Mouse (Mus musculus): ENCODE data around the gene Gm20388.

The Gm20388 gene

DNA sequence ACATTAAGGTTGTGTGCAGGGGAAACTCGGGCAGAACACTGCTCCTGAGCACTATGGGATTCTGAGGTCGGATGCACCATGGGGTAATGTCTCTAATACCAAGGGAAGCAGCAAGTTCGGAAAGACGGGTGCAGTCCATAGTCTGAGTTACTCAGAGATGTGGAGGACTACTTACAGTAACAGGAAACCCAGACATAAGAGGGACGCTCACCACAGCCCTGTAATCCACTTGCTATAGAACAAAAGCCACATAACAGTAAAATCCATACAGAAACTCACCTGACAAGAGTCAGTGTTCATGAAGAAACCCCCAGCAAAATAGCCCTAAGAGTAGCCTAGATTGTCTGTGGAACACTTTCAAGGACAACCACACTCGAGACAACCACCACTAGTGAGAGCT is 3013.4 kb downstream of the Gm20388 start:
- no peak for DNase-seq (ENCODE audit: low spot score in 2 of 2)

DNA sequence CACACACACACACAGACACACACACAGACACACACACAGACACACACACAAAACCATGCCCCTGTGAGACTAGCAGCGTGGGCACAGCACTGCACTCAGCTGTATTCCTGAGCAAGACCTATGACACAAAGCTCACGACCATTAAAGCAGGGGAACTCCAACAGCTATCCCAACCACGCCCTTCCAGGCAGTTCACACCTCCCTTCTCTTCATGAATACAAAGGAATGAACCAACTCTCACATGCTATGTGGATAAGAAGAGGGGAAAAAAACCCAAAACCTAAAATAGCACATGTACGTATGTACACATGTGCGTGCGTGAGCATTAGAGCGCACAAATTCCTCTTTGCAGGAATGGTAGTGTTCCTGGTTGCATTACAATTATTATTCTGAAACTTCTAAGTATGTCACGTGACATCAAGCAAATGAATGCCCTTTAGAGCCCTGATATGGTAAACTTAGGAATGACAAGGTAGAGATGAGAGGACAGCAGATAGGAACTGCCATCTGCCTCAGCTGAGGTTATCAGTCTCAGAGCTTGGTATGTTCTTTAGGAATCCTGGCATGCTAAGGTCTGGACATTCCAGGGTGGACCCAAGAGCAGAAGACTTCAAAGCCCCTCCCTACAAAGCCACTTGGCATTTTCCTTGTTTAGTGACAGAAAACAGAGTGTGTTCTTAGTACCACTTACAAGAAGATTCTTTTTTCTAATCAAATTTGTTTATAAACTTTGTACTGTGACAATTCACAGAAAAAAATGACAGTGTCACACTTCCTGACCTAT is 3015.5 kb downstream of the Gm20388 start:
- DNase-seq (ENCODE audit: low spot score in 2 of 2): no peak

DNA sequence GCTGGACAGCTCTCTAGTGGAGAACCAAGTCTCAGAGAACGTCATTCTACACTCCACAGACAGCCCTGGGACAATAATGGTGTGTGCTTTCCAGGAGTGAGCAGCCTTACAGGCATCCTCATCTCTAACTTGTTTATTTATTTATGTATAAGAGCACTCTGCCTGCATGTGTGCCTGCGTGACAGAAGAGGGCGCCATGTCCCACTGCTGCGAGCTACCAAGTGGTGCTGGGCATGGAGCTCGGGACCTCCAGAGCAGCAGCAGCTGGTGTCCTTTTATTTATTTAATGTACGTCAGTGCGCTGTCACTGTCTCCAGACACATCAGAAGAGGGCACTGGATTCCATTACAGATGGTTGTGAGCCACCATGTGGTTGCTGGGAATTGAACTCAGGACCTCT is 3016.1 kb downstream of the Gm20388 start:
- no peak for DNase-seq (ENCODE audit: low spot score in 2 of 2)

DNA sequence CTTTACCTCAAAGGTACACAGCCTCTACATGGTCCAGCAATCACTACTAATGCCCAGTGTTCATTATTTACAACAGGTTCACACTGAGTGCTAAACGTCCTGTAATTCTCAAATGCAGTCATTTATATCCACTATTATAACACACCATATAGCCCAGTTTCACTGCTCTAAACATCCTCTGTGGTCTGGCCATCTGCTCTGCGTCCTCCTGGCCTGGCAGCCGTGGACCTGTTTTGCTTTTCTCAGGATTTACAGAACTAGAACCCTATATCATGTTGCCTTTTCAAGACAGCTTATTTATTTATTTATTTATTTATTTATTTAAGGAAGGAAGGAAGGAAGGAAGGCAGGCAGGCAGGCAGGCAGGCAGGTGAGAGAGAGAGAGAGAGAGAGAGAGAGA is 3017.2 kb downstream of the Gm20388 start:
- no peak for DNase-seq (ENCODE audit: low spot score in 2 of 2)

DNA sequence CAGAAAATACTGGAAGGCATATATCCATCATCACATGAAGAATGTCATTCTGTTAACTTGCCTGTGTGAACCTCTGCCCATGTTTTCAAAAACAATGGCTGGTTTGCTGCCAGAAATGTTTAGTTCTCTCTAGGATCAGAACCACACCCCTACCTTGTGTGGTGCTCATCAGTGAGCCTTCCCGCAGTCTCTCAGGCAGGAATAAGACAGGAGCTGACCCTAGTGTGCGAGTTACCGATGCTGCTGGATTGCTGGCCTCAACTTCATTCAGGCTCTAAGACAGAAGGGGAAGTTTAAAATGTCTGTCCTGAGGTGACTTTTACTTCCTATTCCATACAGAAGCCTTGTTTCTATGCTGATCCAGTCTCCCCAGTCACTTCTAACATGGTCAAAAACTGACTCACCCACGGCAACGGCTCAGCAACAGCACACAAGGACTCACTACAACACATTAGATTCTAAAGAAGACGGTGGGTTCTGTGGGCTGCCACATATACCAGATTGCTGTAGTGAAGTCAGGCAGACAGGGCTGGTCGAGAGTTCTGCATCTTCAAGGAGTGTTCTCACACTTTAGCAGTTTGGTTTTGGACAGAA is 3018.1 kb downstream of the Gm20388 start:
- no peak for DNase-seq (ENCODE audit: low spot score in 2 of 2)

DNA sequence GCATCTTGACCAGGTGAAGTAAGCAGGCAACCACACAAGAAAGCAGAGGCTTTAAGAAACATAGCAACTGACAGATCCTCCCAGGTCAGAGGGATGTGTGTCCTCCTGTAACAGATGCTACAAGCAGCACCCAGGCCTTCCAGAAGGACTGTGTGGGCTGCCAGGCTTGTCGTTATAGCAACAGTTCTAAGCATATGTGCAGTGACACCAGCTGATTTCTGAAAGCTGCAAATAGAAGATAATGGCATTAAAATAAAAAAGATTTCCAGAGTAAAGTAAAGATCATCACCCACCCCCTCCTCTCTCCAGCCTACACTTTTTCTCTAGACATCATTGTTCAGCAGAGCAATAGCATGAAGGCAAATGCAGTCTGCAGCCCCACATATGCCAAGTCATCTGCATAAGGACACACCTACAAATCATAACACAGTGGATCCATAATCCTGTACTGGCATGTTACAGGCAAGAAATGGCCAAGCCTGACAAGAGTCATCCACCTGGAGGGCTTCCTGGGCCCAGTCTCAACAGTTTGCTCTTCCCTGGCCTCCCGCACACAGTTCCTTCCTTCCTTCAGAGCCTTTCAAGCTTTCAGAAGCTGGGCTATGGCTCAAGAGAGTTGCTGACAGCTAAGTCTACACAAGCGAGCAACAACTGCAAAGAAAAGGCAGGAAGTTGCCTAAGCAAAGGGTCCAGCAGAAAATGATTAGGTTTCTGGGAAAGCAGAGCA is 3021.4 kb downstream of the Gm20388 start:
- peak; percentile 85 to 90 for DNase-seq (ENCODE audit: low spot score in 2 of 2)

DNA sequence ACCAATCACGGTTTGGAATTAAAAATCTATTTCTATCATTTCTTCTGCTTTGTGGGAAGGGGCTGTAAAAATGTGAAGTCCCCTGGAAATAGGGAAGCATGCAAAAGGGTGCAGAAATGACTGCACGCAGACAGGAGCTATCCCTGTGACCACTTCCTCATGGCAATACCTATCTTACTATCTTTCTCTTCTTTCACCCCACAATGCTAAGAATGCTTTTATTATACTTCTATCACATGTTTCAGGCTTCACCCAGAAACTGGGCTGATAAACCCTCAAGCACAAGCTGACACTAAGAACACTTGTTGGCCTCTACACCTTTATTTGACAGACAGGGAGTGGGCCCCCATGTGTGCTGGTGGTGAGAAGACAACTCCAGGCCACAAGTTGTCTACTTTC is 3021.9 kb downstream of the Gm20388 start:
- no peak for DNase-seq (ENCODE audit: low spot score in 2 of 2)

DNA sequence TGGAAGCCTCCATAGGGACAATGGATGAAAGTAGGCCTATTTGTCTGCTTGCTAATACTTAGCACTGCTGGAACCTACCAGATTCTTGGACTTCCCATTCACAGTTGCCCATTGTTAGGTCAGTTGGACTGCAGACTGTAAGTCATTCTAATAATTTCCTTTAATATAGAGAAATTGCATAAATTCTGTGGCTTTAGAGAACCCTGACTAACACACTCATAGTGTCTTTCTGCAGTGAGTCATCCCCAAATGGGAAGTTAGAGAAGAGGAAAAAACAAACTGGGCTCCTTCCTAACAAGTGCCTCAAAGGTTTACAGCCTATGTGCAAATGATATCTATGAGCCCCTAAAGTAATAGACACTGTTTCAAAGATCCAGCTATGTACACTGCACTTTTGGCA is 3023.3 kb downstream of the Gm20388 start:
- no peak for DNase-seq (ENCODE audit: low spot score in 2 of 2)

DNA sequence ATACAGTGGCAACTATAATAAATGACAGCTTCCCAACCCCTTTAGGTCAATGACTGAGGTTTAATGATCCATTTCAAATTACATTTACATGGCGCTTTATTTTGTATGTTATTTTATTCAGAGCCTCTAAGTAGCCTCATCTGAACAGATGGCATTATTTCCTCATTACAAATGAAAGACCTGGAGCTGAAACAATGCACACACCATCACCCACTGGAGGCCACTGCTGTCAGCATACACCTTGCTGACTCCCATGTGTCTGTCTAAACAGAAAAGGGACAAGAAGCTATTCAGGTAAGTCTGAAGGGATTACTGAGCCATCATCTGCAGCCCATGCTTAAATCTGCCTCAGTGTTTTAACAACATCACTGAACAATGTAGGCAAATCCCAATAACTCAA is 3024.5 kb downstream of the Gm20388 start:
- DNase-seq (ENCODE audit: low spot score in 2 of 2): no peak

DNA sequence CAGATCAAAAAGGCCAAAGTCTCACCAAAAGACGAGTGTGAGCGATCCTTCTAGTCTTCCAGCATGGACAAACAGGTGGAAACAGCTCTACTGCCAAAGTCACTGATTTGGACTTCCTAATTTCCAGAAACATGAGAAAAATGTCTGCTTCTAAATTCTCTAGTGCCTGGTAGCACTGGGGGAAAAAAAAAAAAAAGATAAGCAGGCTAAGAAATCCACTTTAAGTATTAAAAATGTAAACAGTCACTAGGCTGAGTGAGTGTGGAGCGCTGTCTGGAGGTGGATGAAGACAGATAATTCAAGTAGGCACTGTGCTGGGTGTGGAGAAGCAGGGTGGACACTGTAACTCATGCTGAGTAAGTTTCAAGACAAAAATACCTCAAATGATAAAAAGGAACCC is 3025.3 kb downstream of the Gm20388 start:
- no peak for DNase-seq (ENCODE audit: low spot score in 2 of 2)

DNA sequence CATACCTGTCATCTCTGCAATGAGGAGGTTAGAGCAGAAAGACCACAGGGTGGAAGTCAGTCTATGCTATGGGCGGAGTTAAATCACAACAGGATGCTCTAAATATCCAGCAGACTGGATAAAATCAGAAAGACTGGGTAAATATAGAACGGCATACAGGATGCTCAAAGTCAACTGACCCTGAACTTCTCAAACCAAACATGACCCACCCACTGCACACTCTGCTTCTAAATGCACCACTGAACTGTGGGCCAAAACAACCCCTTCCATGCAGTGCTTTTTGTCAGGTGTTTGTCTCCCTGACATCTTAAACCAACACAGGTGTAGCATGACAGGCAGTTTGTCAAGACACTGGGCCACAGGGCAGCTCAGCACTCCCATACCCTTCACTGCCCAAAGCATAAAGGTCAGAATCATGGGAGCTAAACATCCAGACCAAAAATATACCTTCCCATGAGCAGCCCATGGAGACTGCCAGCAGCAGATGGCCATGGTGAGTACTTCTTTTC is 3027.0 kb downstream of the Gm20388 start:
- DNase-seq (ENCODE audit: low spot score in 2 of 2): no peak

DNA sequence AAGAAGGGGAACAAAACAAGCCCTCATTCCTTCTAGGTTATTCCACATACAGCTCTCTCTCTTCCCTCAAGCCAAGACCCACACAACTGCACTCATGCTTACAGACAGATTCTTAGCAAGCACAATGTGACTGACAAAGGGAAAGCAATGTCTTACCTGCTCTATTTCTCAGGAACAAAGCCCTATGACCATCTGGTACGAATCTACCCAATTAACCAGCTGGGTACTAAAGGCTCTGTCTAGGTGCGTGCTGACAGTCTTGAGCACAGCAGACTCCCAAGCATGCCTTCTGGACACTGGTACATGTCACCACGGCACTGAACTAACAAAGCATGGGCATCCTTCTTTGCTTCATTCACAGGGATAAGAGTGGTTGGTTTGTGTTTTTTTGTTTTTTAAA is 3027.5 kb downstream of the Gm20388 start:
- DNase-seq (ENCODE audit: low spot score in 2 of 2): no peak

DNA sequence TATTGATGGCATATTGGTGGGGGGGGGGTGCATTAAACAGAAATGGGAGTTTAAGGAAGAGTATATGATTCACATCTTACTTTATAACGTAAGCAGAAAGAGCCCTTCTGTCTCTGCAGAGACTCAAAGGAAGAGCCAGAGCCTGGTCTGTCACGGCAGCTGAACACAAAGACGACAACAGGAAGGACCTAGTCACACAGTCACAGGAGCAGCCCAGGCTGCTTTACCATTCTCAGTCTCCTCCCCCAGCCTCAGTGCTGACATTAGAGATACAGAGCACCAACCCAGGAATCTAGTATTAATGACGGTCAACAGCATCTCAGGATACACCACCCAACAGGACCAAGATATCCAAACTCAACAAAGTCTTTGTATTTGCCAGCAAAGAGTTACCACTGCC is 3027.9 kb downstream of the Gm20388 start:
- DNase-seq (ENCODE audit: low spot score in 2 of 2): no peak

DNA sequence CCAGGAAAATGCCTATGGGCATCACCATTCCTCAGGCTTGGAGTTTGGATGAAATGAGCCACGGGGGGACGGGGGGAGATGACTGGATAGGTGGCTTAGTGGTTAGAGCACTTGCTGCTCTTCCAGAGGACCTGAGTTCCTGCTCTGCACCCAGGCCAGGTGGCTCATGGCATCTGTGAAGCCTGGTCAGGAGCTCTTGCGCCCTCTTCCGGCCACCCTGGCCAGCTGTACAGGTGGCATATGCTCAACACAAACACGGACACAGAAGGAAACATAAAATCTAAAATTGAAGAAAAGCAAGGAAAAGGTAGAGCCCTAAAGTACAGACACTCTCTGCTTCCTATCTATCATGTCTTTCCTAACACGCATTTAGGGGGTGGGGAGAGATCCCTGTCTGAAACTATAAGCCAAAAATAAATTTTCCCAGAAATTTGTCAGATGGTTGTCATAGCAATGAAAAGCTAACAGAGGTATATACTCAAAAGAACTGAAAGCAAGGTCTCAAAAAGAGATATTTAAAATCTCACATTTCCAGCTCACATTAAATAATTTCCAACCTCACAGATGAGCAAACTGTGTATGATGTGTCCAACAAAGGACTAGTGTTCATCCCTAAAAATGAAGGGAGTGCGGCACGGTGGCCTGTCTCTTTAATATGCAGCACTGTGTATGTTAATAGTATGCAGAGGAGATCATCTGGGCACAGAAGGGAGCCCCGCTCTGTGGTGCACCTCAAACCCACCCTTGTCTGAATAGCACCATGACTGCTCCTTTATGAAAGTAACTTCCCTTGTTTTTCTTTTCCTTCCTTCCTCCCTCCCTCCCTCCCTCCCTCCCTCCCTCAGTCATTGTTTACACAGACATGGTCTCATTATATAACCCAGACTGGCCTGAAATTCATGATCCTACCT is 3032.4 kb downstream of the Gm20388 start:
- DNase-seq (ENCODE audit: low spot score in 2 of 2): peak in 1 of 2 experiments; percentile 42

DNA sequence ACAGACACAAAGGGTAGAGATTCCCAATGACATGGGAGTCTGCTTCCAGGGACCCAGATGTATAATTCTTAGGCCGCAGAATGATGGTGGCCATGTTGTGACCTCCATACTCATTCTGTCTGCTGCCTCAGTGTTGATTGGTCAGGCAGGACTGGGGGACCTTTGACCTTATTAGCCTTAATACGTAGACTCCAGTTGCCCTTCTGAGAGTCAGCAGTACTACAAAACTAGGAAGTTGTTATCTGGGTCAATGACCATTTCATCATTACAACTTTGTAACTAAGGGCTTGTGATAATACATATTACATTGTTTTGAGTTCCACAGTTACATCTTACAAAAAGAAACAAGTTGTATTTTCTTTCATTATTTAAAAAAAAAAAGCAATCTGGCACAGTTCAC is 3035.1 kb downstream of the Gm20388 start:
- no peak for DNase-seq (ENCODE audit: low spot score in 2 of 2)

DNA sequence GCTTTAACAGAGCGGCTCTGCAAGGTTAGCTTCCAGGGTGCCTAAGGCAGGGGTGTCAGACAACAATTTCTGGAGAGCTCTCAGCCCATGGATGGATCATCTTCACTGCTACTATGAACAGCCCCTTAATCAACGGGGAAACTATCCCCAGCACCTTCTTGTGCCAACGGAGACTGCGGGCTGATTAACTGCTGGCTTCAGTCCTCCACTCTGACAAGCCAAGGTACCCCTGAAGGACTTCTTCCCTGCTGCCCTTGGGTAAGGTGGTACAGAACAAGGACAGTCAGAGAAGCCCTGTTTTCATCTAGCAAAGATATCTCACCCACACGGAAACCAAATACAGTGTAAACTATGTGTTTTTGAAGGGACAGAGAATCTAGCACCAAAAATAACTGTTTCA is 3039.1 kb downstream of the Gm20388 start:
- no peak for DNase-seq (ENCODE audit: low spot score in 2 of 2)

DNA sequence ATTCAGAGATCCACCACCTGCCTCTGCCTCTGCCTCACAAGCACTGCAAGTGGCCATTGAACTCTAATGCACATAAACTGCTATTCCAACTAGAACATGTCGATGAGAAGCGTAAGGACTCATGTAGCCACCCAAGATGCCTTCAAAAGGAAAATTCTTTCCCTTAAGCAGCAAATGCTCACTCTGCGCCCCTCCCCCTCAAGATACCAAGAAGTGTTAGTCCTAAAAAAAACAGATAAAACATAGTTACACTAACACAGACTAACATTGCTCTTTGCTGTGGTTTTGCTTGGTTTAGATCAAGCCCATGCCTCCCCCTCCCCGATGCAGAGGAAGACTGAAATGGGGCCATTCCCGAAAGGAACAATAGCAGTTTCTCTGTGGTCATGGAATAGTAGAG is 3040.8 kb downstream of the Gm20388 start:
- no peak for DNase-seq (ENCODE audit: low spot score in 2 of 2)

DNA sequence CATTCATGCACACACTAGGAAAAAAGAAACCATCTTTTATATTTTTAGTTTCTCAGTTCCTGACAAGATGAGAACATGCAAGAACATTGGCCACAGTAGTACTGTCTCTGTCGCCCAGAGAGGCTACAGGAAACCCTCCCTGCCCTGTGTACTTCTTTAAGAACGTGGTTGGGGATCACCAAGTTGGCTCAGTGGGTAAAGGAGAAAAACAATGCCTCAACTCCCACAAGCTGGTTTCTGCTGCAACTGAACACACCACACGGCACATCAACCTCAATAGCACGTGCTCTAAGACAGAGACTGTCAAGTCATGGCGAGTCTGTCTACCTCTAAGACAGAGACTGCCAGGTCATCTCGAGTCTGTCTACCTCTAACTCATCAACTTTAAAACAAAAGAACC is 3042.4 kb downstream of the Gm20388 start:
- DNase-seq (ENCODE audit: low spot score in 2 of 2): no peak

DNA sequence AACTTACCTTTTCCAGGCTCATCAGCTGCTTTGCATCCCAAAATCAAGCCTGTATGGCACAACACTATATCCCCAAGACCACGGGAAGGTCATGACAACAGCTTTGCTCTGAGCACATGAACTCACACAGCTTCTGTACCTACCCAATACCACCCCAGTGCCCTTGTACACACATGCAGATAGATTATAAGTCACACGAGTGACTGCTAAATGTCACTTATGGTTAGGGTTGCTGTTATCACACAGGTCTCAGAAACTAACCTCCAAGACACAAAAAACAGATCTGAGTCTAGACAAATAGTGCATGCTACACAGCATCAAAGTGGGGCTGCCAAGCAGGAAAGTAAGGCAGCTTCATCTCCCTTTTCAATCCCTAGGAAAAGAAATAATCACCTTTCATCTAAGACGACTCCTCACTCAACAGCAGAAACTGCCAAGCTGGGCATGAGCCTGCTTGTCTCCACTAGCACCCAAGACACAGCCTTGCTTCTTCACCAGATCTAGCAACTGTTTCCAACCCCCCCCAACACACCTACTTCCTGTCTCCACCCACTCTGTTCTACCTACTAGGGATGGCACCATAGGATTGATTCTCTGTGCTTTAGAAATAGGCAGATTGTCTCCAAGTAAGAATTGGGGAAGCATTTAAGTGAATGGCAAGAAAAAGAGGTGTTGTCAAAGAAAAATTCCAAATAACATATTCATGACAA is 3043.6 kb downstream of the Gm20388 start:
- DNase-seq (ENCODE audit: low spot score in 2 of 2): no peak

DNA sequence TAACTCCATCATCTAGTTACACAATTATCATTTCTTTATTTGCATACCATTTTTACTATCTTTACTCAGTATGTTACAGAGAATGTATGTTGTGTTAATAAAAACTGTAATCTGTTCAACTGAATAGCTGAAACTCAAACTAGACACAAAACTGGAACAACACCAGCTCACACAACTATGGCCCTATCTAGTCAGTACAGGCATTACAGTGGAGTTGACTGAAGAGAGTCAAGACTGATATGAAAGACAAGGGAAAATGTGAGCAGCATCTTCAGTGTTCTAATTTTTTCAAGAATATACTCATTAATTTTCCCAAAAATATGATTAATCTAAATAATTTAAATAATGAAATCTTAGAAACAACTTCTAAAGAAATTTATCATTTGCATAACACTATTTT is 3044.6 kb downstream of the Gm20388 start:
- no peak for DNase-seq (ENCODE audit: low spot score in 2 of 2)

DNA sequence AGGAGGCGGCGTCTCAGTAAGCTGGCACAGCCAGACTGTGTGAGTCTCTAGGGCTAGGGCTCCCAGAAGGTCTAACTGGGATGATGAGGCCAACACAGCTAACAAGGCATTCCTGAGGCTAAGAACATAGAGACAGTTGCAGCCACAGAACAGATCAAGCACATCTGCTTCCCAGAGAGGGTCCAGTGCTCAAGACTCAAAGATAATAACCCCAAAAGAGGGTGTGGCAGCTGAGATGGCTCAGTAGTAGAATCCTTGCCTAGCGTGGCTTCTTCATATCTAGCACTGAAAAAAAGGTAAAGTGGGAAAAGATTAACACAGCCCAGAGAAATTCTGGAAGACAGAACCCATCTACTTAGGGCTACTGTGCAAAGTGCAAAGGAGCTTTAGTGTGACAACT is 3045.4 kb downstream of the Gm20388 start:
- DNase-seq (ENCODE audit: low spot score in 2 of 2): no peak

Data from left cerebral cortex, adult 9 months (tissue).